Mouse (Mus musculus): Measurements from ENCODE around the gene Rbm45.

GRCm38 (mm10) chr2:76368861-76369660 lies 723 bp upstream of the Rbm45 start:
- TF ChIP-seq POLR2A (IDR thresholded peaks at IDR 0.05; ENCODE audit: insufficient read depth, low read depth, low read length) = no peak
- TF ChIP-seq CTCF (IDR thresholded peaks at IDR 0.05) = no peak
- no peak for TF ChIP-seq EP300 (IDR thresholded peaks at IDR 0.05; ENCODE audit: insufficient read depth, low read depth, low read length)

Measured in heart, adult 2 months (tissue).